Comparison of ENCODE assay signal across 11 mouse cellular contexts in genomic region chr9:102243296-102243695, GRCm38 (mm10).
A peak's percentile ranks its signal among the peaks of the same experiment; 100 is the strongest.
DNase-seq lines count a peak whose midpoint lies in the region; ATAC-seq lines count a peak whose summit lies in the region.
"Had no signal": no experiment of that assay in that cellular context is flagged by ENCODE, and none has a peak within 500 bp of the region (broad histone marks: within the 10 kb centered on the region; RNA-seq: fewer than 3 reads in every experiment).

No protein-coding gene starts in this region.

- no peaks in the 10 kb centered on the region for H3K9me3 ChIP-seq in forebrain, embryonic 11.5 days (ENCODE audit: control insufficient read depth, low read length)
- H3K9me3 ChIP-seq in midbrain, embryonic 10.5 days (replicated peaks) = no peaks in the 10 kb centered on the region
- H3K9me3 ChIP-seq in limb, embryonic 10.5 days (replicated peaks) = no peaks in the 10 kb centered on the region
- H3K9me3 ChIP-seq: lung, embryonic 15.5 days had no signal

- H3K27ac ChIP-seq in forebrain, embryonic 11.5 days (ENCODE audit: low read depth, low read length) = no peak overlapping the region
- H3K27ac ChIP-seq in midbrain, embryonic 10.5 days (replicated peaks) = peak overlapping the region; percentile 80
- H3K27ac ChIP-seq in limb, embryonic 10.5 days = no peak overlapping the region
- H3K27ac ChIP-seq: lung, embryonic 15.5 days had no signal

- H3K27me3 ChIP-seq in forebrain, embryonic 11.5 days (ENCODE audit: control insufficient read depth, insufficient read depth, low read length) = peaks cover 19% of the 10 kb centered on the region; the same call in 1 of the 2 replicates
- peaks cover 60% of the 10 kb centered on the region for H3K27me3 ChIP-seq in midbrain, embryonic 10.5 days (ENCODE audit: low read depth, poor library complexity, severe bottlenecking)
- H3K27me3 ChIP-seq in limb, embryonic 10.5 days (ENCODE audit: low read depth, poor library complexity, severe bottlenecking) = 0 out of 2 replicates have a peak, but pooled peaks cover 7% of the 10 kb centered on the region
- H3K27me3 ChIP-seq: lung, embryonic 15.5 days had no signal

- H3K36me3 ChIP-seq in forebrain, embryonic 11.5 days (ENCODE audit: control insufficient read depth, insufficient read depth, low read length) = no peaks in the 10 kb centered on the region
- H3K36me3 ChIP-seq in midbrain, embryonic 10.5 days = no peaks in the 10 kb centered on the region
- H3K36me3 ChIP-seq in limb, embryonic 10.5 days = no peaks in the 10 kb centered on the region
- H3K36me3 ChIP-seq: lung, embryonic 15.5 days had no signal

- WGBS in forebrain, embryonic 11.5 days = 4% methylated on average over 7 of the region's 7 CpGs
- WGBS in midbrain, embryonic 10.5 days = 8% methylated on average over 7 of the region's 7 CpGs
- WGBS in limb, embryonic 10.5 days = 47% methylated on average over 7 of the region's 7 CpGs

- peak; percentile 92 for ATAC-seq in forebrain, embryonic 11.5 days (replicated peaks; ENCODE audit: low FRiP score)

- no peak overlapping the region for H3K4me2 ChIP-seq in forebrain, embryonic 11.5 days (ENCODE audit: low read depth, low read length, severe bottlenecking)
- H3K4me2 ChIP-seq: lung, embryonic 15.5 days had no signal

- no peak overlapping the region for H3K4me3 ChIP-seq in forebrain, embryonic 11.5 days (ENCODE audit: low read depth, low read length)
- peak overlapping the region; percentile 5 for H3K4me3 ChIP-seq in midbrain, embryonic 10.5 days
- no peak overlapping the region for H3K4me3 ChIP-seq in limb, embryonic 10.5 days
- H3K4me3 ChIP-seq: lung, embryonic 15.5 days; myocyte had no signal

- H3K9ac ChIP-seq in forebrain, embryonic 11.5 days (ENCODE audit: low read length) = peak overlapping the region; percentile 7; the same call in 1 of the 2 replicates
- H3K9ac ChIP-seq: lung, embryonic 15.5 days had no signal

- DNase-seq in retina, postnatal 1 day = peak; percentile 78
- no peak for DNase-seq in retina, embryonic 14.5 days (ENCODE audit: low spot score)
- peak; percentile 74 for DNase-seq in forebrain, embryonic 11.5 days (ENCODE audit: low spot score)
- peak; percentile 79 for DNase-seq in midbrain, embryonic 10.5 days (ENCODE audit: low spot score)
- no peak for DNase-seq in lung, postnatal 10 days
- DNase-seq in limb, embryonic 10.5 days (ENCODE audit: low spot score) = no peak
- no peak for DNase-seq in layer of hippocampus, adult 8-10 months (ENCODE audit: low spot score in 2 of 2)
- DNase-seq: kidney, postnatal 14 days; thymus, adult 2 months had no signal

- H3K4me1 ChIP-seq in forebrain, embryonic 11.5 days (replicated peaks; ENCODE audit: control insufficient read depth, insufficient read depth, low read length) = peaks cover 20% of the 10 kb centered on the region
- H3K4me1 ChIP-seq in midbrain, embryonic 10.5 days = peaks cover 61% of the 10 kb centered on the region
- peaks cover 26% of the 10 kb centered on the region for H3K4me1 ChIP-seq in limb, embryonic 10.5 days
- H3K4me1 ChIP-seq: lung, embryonic 15.5 days had no signal

Comparison
In these comparisons a context has a peak if more than half of its experiments do, and no peak if none do; other contexts are left out.
1. DNase-seq: peak in retina, postnatal 1 day (single experiment), forebrain, embryonic 11.5 days (single experiment) and midbrain, embryonic 10.5 days (single experiment); none in retina, embryonic 14.5 days (single experiment), lung, postnatal 10 days (single experiment), limb, embryonic 10.5 days (single experiment) and layer of hippocampus, adult 8-10 months (0 of 2).